Mouse (Mus musculus) C2C12 (cell line): ENCODE measurements around the gene Tubg1.

Experiments
- CEBPB ChIP-seq: IDR thresholded peaks from one replicate; pipeline ENCODE4 v1.6.1; 2011; ENCODE audit warnings: low read depth, mild to moderate bottlenecking, control low read depth, moderate library complexity
- CTCF ChIP-seq: IDR thresholded peaks from one replicate; pipeline ENCODE4 v1.5.1; 2011; ENCODE audit not compliant: control insufficient read depth, insufficient read depth, insufficient read length
- MAX ChIP-seq: IDR thresholded peaks from one replicate; pipeline ENCODE4 v1.6.1; 2011; ENCODE audit warnings: mild to moderate bottlenecking, control low read depth
- MYOD1 ChIP-seq: IDR thresholded peaks from one replicate; pipeline ENCODE4 v1.6.1; 2011; ENCODE audit warnings: low read depth; ENCODE audit not compliant: control insufficient read depth, insufficient read length
- MYOG ChIP-seq: IDR thresholded peaks from one replicate; pipeline ENCODE4 v1.6.1; 2011; ENCODE audit not compliant: control insufficient read depth, insufficient read length; ENCODE audit errors: extremely low read depth
- USF1 ChIP-seq: IDR thresholded peaks from one replicate; pipeline ENCODE4 v1.6.1; 2011; ENCODE audit warnings: low read depth, mild to moderate bottlenecking, control low read depth, moderate library complexity

DNA sequence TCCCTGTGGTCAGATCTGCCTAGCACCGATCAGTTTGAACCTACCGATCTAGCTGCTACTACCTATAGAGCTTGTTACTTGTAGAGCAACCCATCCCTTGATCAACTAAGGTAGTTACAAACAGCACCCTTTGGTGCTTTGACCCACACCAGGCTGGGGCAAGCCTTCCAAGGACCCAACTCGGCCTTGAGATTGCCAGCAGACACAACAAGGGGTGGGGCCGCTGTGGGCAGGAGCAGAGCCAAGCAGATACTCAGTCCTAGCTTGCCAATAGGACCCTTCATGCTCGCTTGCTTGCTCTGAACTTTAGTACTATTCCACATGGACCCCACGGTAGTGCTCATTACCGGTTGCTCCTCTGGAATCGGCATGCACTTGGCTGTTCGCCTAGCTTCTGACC lies 41.6 kb upstream of the Tubg1 start, which contains the start of gene Hsd17b1:
- TF ChIP-seq CTCF (no peak), MYOD1 (no peak), MAX (no peak), USF1 (no peak), CEBPB (no peak), MYOG (no peak)
